In the genomic region with DNA sequence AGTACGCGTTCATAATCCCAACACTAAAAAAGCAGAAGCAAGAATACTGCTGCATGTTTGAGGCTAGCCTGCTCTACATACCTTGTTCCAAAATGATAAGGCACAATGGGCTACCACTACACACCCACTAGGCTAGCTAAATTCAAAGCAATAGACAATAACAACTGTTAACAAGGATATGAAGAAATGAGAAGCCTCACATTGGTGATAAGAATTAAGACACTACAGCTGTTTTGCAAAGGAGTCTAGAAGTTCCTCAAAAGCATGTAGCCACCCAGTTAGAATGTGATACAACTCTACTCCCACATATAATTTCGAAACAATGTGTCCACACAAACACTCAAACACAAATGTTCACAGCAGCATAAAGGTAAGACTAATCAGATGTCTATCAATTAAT, we compare ENCODE assay signal across 20 mouse cellular contexts. TPM values are rescaled to one million over a fixed set of nuclear protein-coding genes. Genes with fewer than 3 reads are reported as not detected.
A peak's percentile ranks its signal among the peaks of the same experiment; 100 is the strongest.
DNase-seq lines count a peak whose midpoint lies in the region; ATAC-seq and TF ChIP-seq lines count a peak whose summit lies in the region.
"Had no signal": no experiment of that assay in that cellular context is flagged by ENCODE, and none has a peak within 500 bp of the region (broad histone marks: within the 10 kb centered on the region; RNA-seq: fewer than 3 reads in every experiment).

No protein-coding gene starts in this region.

- WGBS in hindbrain, embryonic 10.5 days = 92% methylated on average over 3 of the region's 3 CpGs
- WGBS in midbrain, embryonic 10.5 days = 92% methylated on average over 3 of the region's 3 CpGs

- no peak overlapping the region for H3K9ac ChIP-seq in MEL (ENCODE audit: control insufficient read depth, low read depth, low read length, poor library complexity, severe bottlenecking)
- H3K9ac ChIP-seq: forebrain, embryonic 13.5 days; hindbrain, embryonic 14.5 days had no signal

- H3K27me3 ChIP-seq in MEL (ENCODE audit: control insufficient read depth in 1 of 2, insufficient read depth in 2 of 2, low read length in 2 of 2) = no peaks in the 10 kb centered on the region
- H3K27me3 ChIP-seq in hindbrain, embryonic 10.5 days (ENCODE audit: insufficient read depth, poor library complexity, severe bottlenecking) = peaks cover 24% of the 10 kb centered on the region; the same call in 1 of the 2 replicates
- H3K27me3 ChIP-seq in midbrain, embryonic 10.5 days (ENCODE audit: low read depth, poor library complexity, severe bottlenecking) = peaks cover 59% of the 10 kb centered on the region
- H3K27me3 ChIP-seq: forebrain, embryonic 13.5 days had no signal

- peak overlapping the region; percentile 56 for H3K27ac ChIP-seq in MEL (ENCODE audit: control insufficient read depth, low read depth, low read length)
- H3K27ac ChIP-seq in hindbrain, embryonic 10.5 days = no peak overlapping the region
- no peak overlapping the region for H3K27ac ChIP-seq in midbrain, embryonic 10.5 days (replicated peaks)
- H3K27ac ChIP-seq: forebrain, embryonic 10.5 days; forebrain, embryonic 13.5 days; hindbrain, embryonic 14.5 days; hindbrain, postnatal 0 days had no signal

- TF ChIP-seq EP300 in MEL (IDR thresholded peaks at IDR 0.05; ENCODE audit: low read depth in 1 of 2, low read length in 2 of 2) = peak; percentile 91 to 97

- ATAC-seq in megakaryocyte, adult 5-6 weeks (ENCODE audit: poor library complexity, severe bottlenecking) = peak; percentile 86
- ATAC-seq: forebrain, embryonic 13.5 days; forebrain, embryonic 16.5 days; hindbrain, postnatal 0 days; inflammation-experienced regulatory T-cells, adult 6 months had no signal

- TF ChIP-seq CTCF in MEL (IDR thresholded peaks at IDR 0.05 in 2 of 3, conservative IDR thresholded peaks at IDR 0.05 in 1 of 3; ENCODE audit: control insufficient read depth in 1 of 3, insufficient read depth in 1 of 3, low read depth in 2 of 3, low read length in 3 of 3, poor library complexity in 1 of 3, severe bottlenecking in 1 of 3) = no peak

- no peak for TF ChIP-seq POLR2A in MEL (IDR thresholded peaks at IDR 0.05; ENCODE audit: control insufficient read depth in 1 of 2, insufficient read depth in 1 of 2, low read depth in 1 of 2, low read length in 2 of 2, poor library complexity in 1 of 2)

- H3K79me2 ChIP-seq in MEL (ENCODE audit: control insufficient read depth, insufficient read depth, low read length, poor library complexity) = no peaks in the 10 kb centered on the region

- TF ChIP-seq RAD21 in MEL (IDR thresholded peaks at IDR 0.05; ENCODE audit: low read depth, low read length) = no peak

- peak overlapping the region in 1 of 2 experiments; percentile 8; a peak in 1 of 4 replicates for H3K4me3 ChIP-seq in MEL (ENCODE audit: control insufficient read depth in 1 of 2, insufficient read depth in 1 of 2, low read depth in 2 of 2, low read length in 2 of 2)
- no peak overlapping the region for H3K4me3 ChIP-seq in hindbrain, embryonic 10.5 days
- no peak overlapping the region for H3K4me3 ChIP-seq in midbrain, embryonic 10.5 days
- H3K4me3 ChIP-seq: forebrain, embryonic 10.5 days; forebrain, embryonic 13.5 days had no signal

- H3K4me1 ChIP-seq in MEL (ENCODE audit: control insufficient read depth in 1 of 2, insufficient read depth in 2 of 2, low read length in 2 of 2) = peaks cover 3 to 14% of the 10 kb centered on the region in 2 experiments; a peak in 2 of 4 replicates
- H3K4me1 ChIP-seq in hindbrain, embryonic 10.5 days (replicated peaks) = no peaks in the 10 kb centered on the region
- no peaks in the 10 kb centered on the region for H3K4me1 ChIP-seq in midbrain, embryonic 10.5 days
- H3K4me1 ChIP-seq: forebrain, embryonic 10.5 days had no signal

- no peaks in the 10 kb centered on the region for H3K9me3 ChIP-seq in MEL (replicated peaks; ENCODE audit: insufficient read depth, low read length)
- H3K9me3 ChIP-seq in hindbrain, embryonic 10.5 days = no peaks in the 10 kb centered on the region
- H3K9me3 ChIP-seq in midbrain, embryonic 10.5 days (replicated peaks) = no peaks in the 10 kb centered on the region
- H3K9me3 ChIP-seq: forebrain, embryonic 10.5 days; forebrain, embryonic 13.5 days had no signal

- peaks cover 0 to 19% of the 10 kb centered on the region in 2 experiments; a peak in 2 of 4 replicates for H3K36me3 ChIP-seq in MEL (ENCODE audit: control insufficient read depth in 1 of 2, insufficient read depth in 2 of 2, low read length in 2 of 2)
- H3K36me3 ChIP-seq in hindbrain, embryonic 10.5 days = no peaks in the 10 kb centered on the region
- no peaks in the 10 kb centered on the region for H3K36me3 ChIP-seq in midbrain, embryonic 10.5 days
- H3K36me3 ChIP-seq: forebrain, embryonic 10.5 days had no signal

- DNase-seq in 416B (ENCODE audit: low read depth) = peak; percentile 4
- DNase-seq in MEL (ENCODE audit: low read depth, low spot score) = peak; percentile 88
- no peak for DNase-seq in hindbrain, embryonic 10.5 days (ENCODE audit: low spot score)
- no peak for DNase-seq in adrenal gland, adult 18-20 months (ENCODE audit: low spot score in 2 of 2)
- DNase-seq in midbrain, embryonic 10.5 days (ENCODE audit: low spot score) = no peak
- DNase-seq: adrenal gland, adult 8-10 months; adrenal gland, postnatal 36 days; cerebellum, adult 18-20 months; cerebellum, adult 9-10 months; cerebellum, postnatal 14 days; gastrocnemius, postnatal 10 days; gastrocnemius, postnatal 36 days; heart, adult 11 months had no signal

TF ChIP-seq in MEL, 35 proteins besides CTCF, POLR2A, EP300 and RAD21 (continues in another document):
- peak; percentile 97 for TF ChIP-seq ETS1 (IDR thresholded peaks at IDR 0.05; ENCODE audit: low read depth, low read length)
- TF ChIP-seq MEF2A (IDR thresholded peaks at IDR 0.05; ENCODE audit: extremely low read depth, insufficient replicate concordance, low read depth, low read length, poor library complexity, severe bottlenecking) = no peak
- TF ChIP-seq NRF1 (IDR thresholded peaks at IDR 0.05; ENCODE audit: insufficient read depth, low read depth, low read length, poor library complexity, severe bottlenecking) = no peak
- TF ChIP-seq USF1 (IDR thresholded peaks at IDR 0.05; ENCODE audit: low read depth, low read length) = no peak
- no peak for TF ChIP-seq POLR2AphosphoS2 (IDR thresholded peaks at IDR 0.05; ENCODE audit: low read length)
- TF ChIP-seq TAL1 (IDR thresholded peaks at IDR 0.05; ENCODE audit: low read length) = peak; percentile 85
- TF ChIP-seq ZKSCAN1 (IDR thresholded peaks at IDR 0.05; ENCODE audit: low read depth, low read length) = no peak
- TF ChIP-seq ZNF384 (IDR thresholded peaks at IDR 0.05; ENCODE audit: low read depth, low read length) = no peak
- peak; percentile 72 for TF ChIP-seq MYC (IDR thresholded peaks at IDR 0.05; ENCODE audit: low read depth, low read length)
- no peak for TF ChIP-seq UBTF (IDR thresholded peaks at IDR 0.05; ENCODE audit: borderline replicate concordance, insufficient read depth, low read depth, low read length)
- 0 out of 2 replicates have a peak, but pooled peaks have one; percentile 7 for TF ChIP-seq HCFC1 (IDR thresholded peaks at IDR 0.05; ENCODE audit: low read depth, low read length)
- TF ChIP-seq SMC3 (IDR thresholded peaks at IDR 0.05; ENCODE audit: low read depth, low read length) = no peak
- TF ChIP-seq NELFE (IDR thresholded peaks at IDR 0.05; ENCODE audit: low read depth, low read length) = no peak
- TF ChIP-seq GABPA (IDR thresholded peaks at IDR 0.05; ENCODE audit: low read depth, low read length) = no peak
- TF ChIP-seq TCF12 (IDR thresholded peaks at IDR 0.05; ENCODE audit: low read depth, low read length) = peak; percentile 93
- TF ChIP-seq RCOR1 (IDR thresholded peaks at IDR 0.05; ENCODE audit: low read depth, low read length) = peak; percentile 53
- no peak for TF ChIP-seq E2F4 (IDR thresholded peaks at IDR 0.05; ENCODE audit: borderline replicate concordance, low read depth, low read length)
- no peak for TF ChIP-seq USF2 (IDR thresholded peaks at IDR 0.05; ENCODE audit: borderline replicate concordance in 1 of 2, insufficient read depth in 1 of 2, low read depth in 1 of 2, low read length in 2 of 2)
- TF ChIP-seq ZC3H11A (IDR thresholded peaks at IDR 0.05; ENCODE audit: low read depth, low read length) = no peak
- TF ChIP-seq GATA1 (IDR thresholded peaks at IDR 0.05; ENCODE audit: low read depth, low read length) = peak; percentile 96
- no peak for TF ChIP-seq CHD1 (IDR thresholded peaks at IDR 0.05; ENCODE audit: low read depth, low read length)
- no peak for TF ChIP-seq POLR2AphosphoS5 (IDR thresholded peaks at IDR 0.05; ENCODE audit: borderline replicate concordance, low read depth, low read length)
- TF ChIP-seq MXI1 (IDR thresholded peaks at IDR 0.05; ENCODE audit: low read depth, low read length) = peak; percentile 75
- no peak for TF ChIP-seq TBP (IDR thresholded peaks at IDR 0.05; ENCODE audit: low read depth, low read length)
- TF ChIP-seq ELF1 (IDR thresholded peaks at IDR 0.05; ENCODE audit: low read depth, low read length) = no peak
- TF ChIP-seq MYB (IDR thresholded peaks at IDR 0.05; ENCODE audit: low read depth, low read length) = no peak
- no peak for TF ChIP-seq MAFK (IDR thresholded peaks at IDR 0.05; ENCODE audit: borderline replicate concordance, low read depth, low read length)
- no peak for TF ChIP-seq BHLHE40 (IDR thresholded peaks at IDR 0.05; ENCODE audit: borderline replicate concordance, low read depth, low read length)
- TF ChIP-seq ZMIZ1 (IDR thresholded peaks at IDR 0.05; ENCODE audit: low read depth, low read length) = 0 out of 2 replicates have a peak, but pooled peaks have one; percentile 27
- no peak; the same call in 1 of the 2 replicates for TF ChIP-seq JUND (IDR thresholded peaks at IDR 0.05; ENCODE audit: low read depth, low read length)
- TF ChIP-seq SIN3A (IDR thresholded peaks at IDR 0.05; ENCODE audit: low read length) = peak; percentile 79
- TF ChIP-seq CHD2 (IDR thresholded peaks at IDR 0.05; ENCODE audit: low read length) = no peak
- TF ChIP-seq MAX (IDR thresholded peaks at IDR 0.05; ENCODE audit: low read length) = no peak; the same call in 1 of the 2 replicates
- TF ChIP-seq MAZ (IDR thresholded peaks at IDR 0.05; ENCODE audit: low read depth, low read length) = no peak

RNA-seq across cellular contexts. Expression of a gene that starts 24.9 kb away (rescaled TPM):
- 2.1 and 2.2 TPM in 2 replicates for total RNA-seq in MEL (2012; rRNA removed)
- 1 to 10 TPM in 1 of 2 experiments, not detected in 1; 2.8 TPM for polyA plus RNA-seq in MEL (2012; ENCODE audit: insufficient read depth in 1 of 2, insufficient read length in 2 of 2, low read depth in 1 of 2, low replicate concordance in 2 of 2, missing spikeins in 1 of 2)
- 2.1 and 3.3 TPM in 2 replicates for total RNA-seq in megakaryocyte, adult 5-6 weeks (2015)
- total RNA-seq in megakaryocyte, adult 5-6 weeks (2017) = 1.4 and 2.2 TPM in 2 replicates
- polyA plus RNA-seq in hindbrain, embryonic 10.5 days (2016; fragmentation: Nextera tagmentation; extraction: Ambion mirVana) = 0.38 and 0.52 TPM in 2 replicates
- 1 to 10 TPM; 2.5 to 3.0 TPM for total RNA-seq in adrenal gland, adult 18-20 months (2021)
- polyA plus RNA-seq in midbrain, embryonic 10.5 days (2016; fragmentation: Nextera tagmentation; extraction: Ambion mirVana) = 0.29 and 0.31 TPM in 2 replicates
- polyA plus RNA-seq: inflammation-experienced regulatory T-cells, adult 6 months had no signal

Comparison
In these comparisons a context has a peak if more than half of its experiments do, and no peak if none do; other contexts are left out.
1. DNase-seq: peak in 416B (single experiment) and MEL (single experiment); none in hindbrain, embryonic 10.5 days (single experiment), adrenal gland, adult 18-20 months (0 of 2) and midbrain, embryonic 10.5 days (single experiment).